Mouse (Mus musculus): ENCODE measurements at regions not wholly inside any gene's neighbourhood (a gene's known extent, or its start where the extent isn't known, plus 50 kb on each side); places are given as distances from the start of the nearest gene placed in this dataset.

- no peak for TF ChIP-seq CEBPB (IDR thresholded peaks at IDR 0.05; ENCODE audit: insufficient read depth, poor library complexity, severe bottlenecking)
- TF ChIP-seq POLR2A (IDR thresholded peaks at IDR 0.05; ENCODE audit: insufficient read length, low read depth) = no peak
- no peak for TF ChIP-seq E2F4 (IDR thresholded peaks at IDR 0.05; ENCODE audit: insufficient read depth)
- TF ChIP-seq POLR2AphosphoS2 (IDR thresholded peaks at IDR 0.05; ENCODE audit: insufficient read length, low read depth) = no peak
- no peak for TF ChIP-seq MYOG (IDR thresholded peaks at IDR 0.05; ENCODE audit: control insufficient read depth in 1 of 3, insufficient read depth in 1 of 3, insufficient read length in 2 of 3, low read depth in 2 of 3)
- no peak for TF ChIP-seq TCF12 (IDR thresholded peaks at IDR 0.05; ENCODE audit: insufficient read depth, poor library complexity, severe bottlenecking)
- no peak for TF ChIP-seq REST (IDR thresholded peaks at IDR 0.05; ENCODE audit: insufficient read depth, insufficient read length)
- no peak for TF ChIP-seq MYOD1 (IDR thresholded peaks at IDR 0.05; ENCODE audit: control insufficient read depth in 1 of 3, insufficient read length in 2 of 3, low read depth in 2 of 3)
- TF ChIP-seq USF1 (IDR thresholded peaks at IDR 0.05; ENCODE audit: low read depth) = no peak
- TF ChIP-seq SRF (IDR thresholded peaks at IDR 0.05; ENCODE audit: control insufficient read depth, insufficient read length, low read depth) = no peak
- no peak for TF ChIP-seq MAX (IDR thresholded peaks at IDR 0.05; ENCODE audit: low read depth)
Observed at GRCm38 (mm10) chr3:118428523-118428922, 133.4 kb upstream of the Dpyd start.
